Comparison of ENCODE assay signal across 8 mouse cellular contexts in the genomic region with DNA sequence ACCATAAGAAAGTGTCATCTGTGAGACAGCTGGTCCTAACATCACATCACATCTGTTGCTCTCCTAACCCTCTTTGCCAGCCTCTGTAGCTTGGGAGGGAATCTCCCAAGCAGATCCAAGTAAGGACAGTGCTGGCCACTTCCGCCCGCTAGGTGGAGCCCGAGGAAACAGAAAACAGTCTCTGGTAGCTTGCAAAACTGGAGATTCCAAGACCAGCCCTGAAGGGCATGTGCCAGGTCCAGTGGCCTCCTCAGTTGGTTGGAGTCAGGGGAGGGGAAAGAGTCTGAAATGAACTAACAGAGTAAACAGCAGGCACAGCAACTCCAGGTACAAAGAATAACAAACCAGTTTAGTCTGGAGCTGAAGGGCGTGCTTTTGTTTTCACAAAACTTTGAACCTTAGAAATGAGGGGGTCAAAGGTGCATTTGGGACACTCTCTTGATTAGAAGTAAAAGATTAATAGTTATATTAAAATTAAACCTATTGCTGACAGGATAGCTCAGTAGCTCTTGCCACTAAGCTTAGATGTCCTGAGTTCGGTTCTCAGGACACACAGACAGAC. TPM values are rescaled to one million over a fixed set of nuclear protein-coding genes. Genes with fewer than 3 reads are reported as not detected.
DNase-seq lines count a peak whose midpoint lies in the region; ATAC-seq lines count a peak whose summit lies in the region.

No protein-coding gene starts in this region.

- no peak overlapping the region for H3K9ac ChIP-seq in embryonic facial prominence, embryonic 11.5 days (replicated peaks; ENCODE audit: low read length)
- no peak overlapping the region for H3K9ac ChIP-seq in midbrain, embryonic 15.5 days

- H3K27me3 ChIP-seq in embryonic facial prominence, embryonic 11.5 days (ENCODE audit: control insufficient read depth, insufficient read depth, low read length): no peaks in the 10 kb centered on the region
- no peaks in the 10 kb centered on the region for H3K27me3 ChIP-seq in limb, embryonic 10.5 days (ENCODE audit: low read depth, poor library complexity, severe bottlenecking)
- H3K27me3 ChIP-seq in midbrain, embryonic 15.5 days (replicated peaks): no peaks in the 10 kb centered on the region

- 46% methylated on average over 5 of the region's 5 CpGs for WGBS in embryonic facial prominence, embryonic 11.5 days
- WGBS in limb, embryonic 10.5 days: 42% methylated on average over 5 of the region's 5 CpGs
- WGBS in midbrain, embryonic 15.5 days: 44% methylated on average over 5 of the region's 5 CpGs

- H3K36me3 ChIP-seq in embryonic facial prominence, embryonic 11.5 days (replicated peaks; ENCODE audit: control insufficient read depth, insufficient read depth, low read depth, low read length): no peaks in the 10 kb centered on the region
- no peaks in the 10 kb centered on the region for H3K36me3 ChIP-seq in limb, embryonic 10.5 days
- H3K36me3 ChIP-seq in midbrain, embryonic 15.5 days (replicated peaks): no peaks in the 10 kb centered on the region

- peak; percentile 67; the same call in 1 of the 2 replicates for ATAC-seq in embryonic facial prominence, embryonic 11.5 days (replicated peaks; ENCODE audit: insufficient number of reproducible peaks, low FRiP score, low TSS enrichment, low read depth)
- ATAC-seq in midbrain, embryonic 15.5 days (replicated peaks): peak; percentile 70

- H3K4me2 ChIP-seq in embryonic facial prominence, embryonic 11.5 days (ENCODE audit: low read depth, low read length): no peak overlapping the region
- H3K4me2 ChIP-seq in midbrain, embryonic 15.5 days: no peak overlapping the region

- H3K27ac ChIP-seq in embryonic facial prominence, embryonic 11.5 days (replicated peaks; ENCODE audit: low read depth, low read length): no peak overlapping the region
- no peak overlapping the region for H3K27ac ChIP-seq in limb, embryonic 10.5 days
- H3K27ac ChIP-seq in midbrain, embryonic 15.5 days: no peak overlapping the region

- DNase-seq in 3134 (ENCODE audit: extremely low read depth, insufficient read length, low spot score): peak; percentile 48
- peak; percentile 93 for DNase-seq in adrenal gland, postnatal 14 days
- DNase-seq in embryonic facial prominence, embryonic 11.5 days (ENCODE audit: low spot score): peak; percentile 76
- DNase-seq in heart, adult 18-20 months: peak; percentile 83 to 93
- DNase-seq in kidney, adult 18-20 months: peak; percentile 91
- peak; percentile 78 for DNase-seq in limb, embryonic 10.5 days (ENCODE audit: low spot score)
- peak; percentile 50 to 79 for DNase-seq in spleen, postnatal 10 days (ENCODE audit: low spot score in 2 of 2)

- H3K4me3 ChIP-seq in embryonic facial prominence, embryonic 11.5 days (ENCODE audit: low read depth, low read length): no peak overlapping the region
- H3K4me3 ChIP-seq in limb, embryonic 10.5 days: no peak overlapping the region
- no peak overlapping the region for H3K4me3 ChIP-seq in midbrain, embryonic 15.5 days

- no peaks in the 10 kb centered on the region for H3K9me3 ChIP-seq in embryonic facial prominence, embryonic 11.5 days (replicated peaks; ENCODE audit: control insufficient read depth, low read length)
- H3K9me3 ChIP-seq in limb, embryonic 10.5 days (replicated peaks): no peaks in the 10 kb centered on the region
- no peaks in the 10 kb centered on the region for H3K9me3 ChIP-seq in midbrain, embryonic 15.5 days

- no peaks in the 10 kb centered on the region for H3K4me1 ChIP-seq in embryonic facial prominence, embryonic 11.5 days (ENCODE audit: control insufficient read depth, insufficient read depth, low read length)
- H3K4me1 ChIP-seq in limb, embryonic 10.5 days: no peaks in the 10 kb centered on the region
- H3K4me1 ChIP-seq in midbrain, embryonic 15.5 days: no peaks in the 10 kb centered on the region

RNA-seq across cellular contexts. Expression of a gene that starts 14.2 kb away (rescaled TPM):
- 2,022 and 2,175 TPM in 2 replicates for total RNA-seq in adrenal gland, postnatal 14 days (2021)
- polyA plus RNA-seq in embryonic facial prominence, embryonic 11.5 days (2014; fragmentation: Nextera tagmentation; extraction: Ambion mirVana): 64.0 and 65.0 TPM in 2 replicates
- total RNA-seq in heart, adult 18-20 months (2021): 100 to 1,000 TPM; 104 to 126 TPM
- 53.5 and 66.9 TPM in 2 replicates for polyA plus RNA-seq in limb, embryonic 10.5 days (2016; fragmentation: Nextera tagmentation; extraction: Ambion mirVana)
- polyA plus RNA-seq in midbrain, embryonic 15.5 days (2015; fragmentation: Nextera tagmentation; extraction: Ambion mirVana): 34.4 and 35.7 TPM in 2 replicates
